Mouse (Mus musculus) spleen, adult 2 months (tissue): Measurements from ENCODE around the gene Enpp1. TPM values are rescaled to one million over a fixed set of nuclear protein-coding genes. Genes with fewer than 3 reads are reported as not detected.

Experiments used
- DNase-seq, 2 experiments: peaks; one replicate each; pipeline versions ENCODE4 v3.0.0 to v3.0.0-alpha.2; 2012 to 2021; ENCODE audit warnings: low spot score in 2 of 2, low read depth in 1 of 2
- H3K27ac ChIP-seq: fragments of 200-500 bp; 2 replicates; pipeline ENCODE4 v1.5.1; 2012; ENCODE audit warnings: low read length, inconsistent platforms; ENCODE audit not compliant: insufficient read depth
- H3K27me3 ChIP-seq: fragments of 200-500 bp; 2 replicates; pipeline ENCODE4 v1.6.1; 2012; ENCODE audit warnings: mild to moderate bottlenecking, moderate library complexity, low read length, inconsistent platforms; ENCODE audit not compliant: control insufficient read depth, insufficient read depth
- H3K36me3 ChIP-seq: fragments of 200-500 bp; 2 replicates; pipeline ENCODE4 v1.6.1; 2012; ENCODE audit warnings: mild to moderate bottlenecking, low read length, inconsistent platforms; ENCODE audit not compliant: control insufficient read depth, insufficient read depth
- H3K4me1 ChIP-seq: fragments of 200-500 bp; 2 replicates; pipeline ENCODE4 v1.6.1; 2011; ENCODE audit warnings: inconsistent platforms; ENCODE audit not compliant: control insufficient read depth, insufficient read depth, insufficient read length
- H3K4me3 ChIP-seq: fragments of 200-500 bp; 2 replicates; pipeline ENCODE4 v1.5.1; 2011; ENCODE audit warnings: mild to moderate bottlenecking, inconsistent platforms; ENCODE audit not compliant: insufficient read depth, insufficient read length; ENCODE audit errors: extremely low read depth
- CTCF ChIP-seq: fragments of 200-500 bp; IDR thresholded peaks from 2 replicates; pipeline ENCODE4 v1.5.1; 2011; ENCODE audit warnings: mild to moderate bottlenecking, inconsistent platforms; ENCODE audit not compliant: insufficient read depth, insufficient read length, insufficient replicate concordance; ENCODE audit errors: extremely low read depth
- POLR2A ChIP-seq: fragments of 200-500 bp; IDR thresholded peaks from 2 replicates; pipeline ENCODE4 v1.6.1; 2011; ENCODE audit warnings: low read depth, low read length, inconsistent platforms
- WGBS: fragments of 180-500 bp; shearing (Covaris S2); methylation state at CpG from one replicate; pipeline ENCODE4 v1.1.7; 2018; 5-methylcytosine and 5-hydroxymethylcytosine counted together
- polyA plus RNA-seq: library from polyadenylated mRNA; depleted of rRNA; stranded (reverse); fragments of >200 nt; gene quantifications from 2 replicates; pipeline ENCODE4 v1.2.3, GENCODE M21; 2012

Enpp1 gene
- polyA plus RNA-seq, 1 experiment, result 3.2 TPM

- DNase-seq, result no peak
- H3K36me3 ChIP-seq, result no peaks in the 10 kb centered on the region
- H3K4me1 ChIP-seq, result no peaks in the 10 kb centered on the region
- H3K27me3 ChIP-seq, result no peaks in the 10 kb centered on the region
- no peak overlapping the region for H3K27ac ChIP-seq
- no peak for TF ChIP-seq CTCF
- no peak for TF ChIP-seq POLR2A
- WGBS, result 89% methylated on average over 7 of the region's 7 CpGs
- H3K4me3 ChIP-seq, result no peak overlapping the region
These were observed 29.3 kb downstream of the Enpp1 start for GRCm38 (mm10) chr10:24682518-24683104.

- no peak for TF ChIP-seq CTCF
- TF ChIP-seq POLR2A, result no peak
- DNase-seq, result no peak
- WGBS, result 94% methylated on average over 18 of the region's 18 CpGs
- Histone ChIP-seq H3K4me3 (no peak overlapping the region), H3K4me1 (no peaks in the 10 kb centered on the region), H3K27ac (no peak overlapping the region), H3K36me3 (no peaks in the 10 kb centered on the region; the same call in 1 of the 2 replicates), H3K27me3 (no peaks in the 10 kb centered on the region)
These were observed 34.3 kb downstream of the Enpp1 start for GRCm38 (mm10) chr10:24677681-24678080.

GRCm38 (mm10) chr10:24674261-24674660, 37.7 kb downstream of the Enpp1 start:
- WGBS, result 94% methylated on average over 6 of the region's 6 CpGs
- no peaks in the 10 kb centered on the region for H3K27me3 ChIP-seq
- no peak for TF ChIP-seq POLR2A
- TF ChIP-seq CTCF, result no peak
- no peak overlapping the region for H3K27ac ChIP-seq
- peaks cover 1% of the 10 kb centered on the region; the same call in 1 of the 2 replicates for H3K36me3 ChIP-seq
- DNase-seq, result no peak
- no peak overlapping the region for H3K4me3 ChIP-seq
- no peaks in the 10 kb centered on the region for H3K4me1 ChIP-seq

- WGBS, result 83% methylated on average over 2 of the region's 2 CpGs
- Histone ChIP-seq H3K27ac (no peak overlapping the region), H3K27me3 (no peaks in the 10 kb centered on the region)
These were observed 39.0 kb downstream of the Enpp1 start for GRCm38 (mm10) chr10:24672948-24673347.

GRCm38 (mm10) chr10:24670548-24670947, 41.4 kb downstream of the Enpp1 start:
- TF ChIP-seq CTCF (no peak), POLR2A (no peak)
- no peaks in the 10 kb centered on the region for H3K27me3 ChIP-seq
- 92% methylated on average over 6 of the region's 6 CpGs for WGBS
- H3K4me1 ChIP-seq, result no peaks in the 10 kb centered on the region
- no peak overlapping the region for H3K4me3 ChIP-seq
- peaks cover 3% of the 10 kb centered on the region for H3K36me3 ChIP-seq
- DNase-seq, result no peak
- no peak overlapping the region for H3K27ac ChIP-seq

More at GRCm38 (mm10) chr10:24672948-24673347, 39.0 kb downstream of the Enpp1 start:
- Histone ChIP-seq H3K36me3 (peaks cover 3% of the 10 kb centered on the region), H3K4me3 (no peak overlapping the region), H3K4me1 (no peaks in the 10 kb centered on the region)
- no peak for TF ChIP-seq CTCF
- no peak for TF ChIP-seq POLR2A
- no peak for DNase-seq

GRCm38 (mm10) chr10:24650990-24651569, 60.9 kb downstream of the Enpp1 start:
- no peak overlapping the region for H3K27ac ChIP-seq
- no peaks in the 10 kb centered on the region for H3K27me3 ChIP-seq
- WGBS, result 74% methylated on average over 11 of the region's 11 CpGs
- H3K4me1 ChIP-seq, result no peaks in the 10 kb centered on the region
- H3K4me3 ChIP-seq, result no peak overlapping the region
- no peak for DNase-seq
- TF ChIP-seq POLR2A (no peak), CTCF (no peak)
- H3K36me3 ChIP-seq, result peaks cover 5% of the 10 kb centered on the region
